Mouse (Mus musculus): ENCODE measurements around the gene Ppox.

GRCm38 (mm10) chr1:171320151-171320550, 39.2 kb upstream of the Ppox start:
- TF ChIP-seq POLR2A (IDR thresholded peaks at IDR 0.05; ENCODE audit: insufficient read depth, low read depth, low read length) (0 out of 2 replicates have a peak, but pooled peaks have one; percentile 14), CTCF (IDR thresholded peaks at IDR 0.05) (no peak)

Data from heart, adult 2 months (tissue).